Mouse (Mus musculus) hindbrain, embryonic 14.5 days (tissue): ENCODE data around the gene Zfp775. TPM values are rescaled to one million over a fixed set of nuclear protein-coding genes. Genes with fewer than 3 reads are reported as not detected.
"Not testable (repeated sequence)": the region's sequence is repeated elsewhere in the genome, so short reads cannot be mapped to it uniquely, and the experiment has no call there.

Experiments used
- ATAC-seq: fragments of 200-750 bp; cut with Nextera tagmentation; 2 replicates; pipeline ENCODE4 v1.8.0; 2017; ENCODE audit warnings: moderate number of reproducible peaks, mild to moderate bottlenecking, moderate TSS enrichment, moderate library complexity; ENCODE audit not compliant: low FRiP score
- DNase-seq: peaks from one replicate; pipeline ENCODE4 v3.0.0-alpha.2; 2015; ENCODE audit warnings: low spot score
- H3K27ac ChIP-seq: fragments of 300-500 bp; sonication (generic); 2 replicates; pipeline ENCODE4 v1.5.1; 2014; ENCODE audit warnings: mild to moderate bottlenecking, moderate library complexity
- H3K27me3 ChIP-seq: fragments of 300-500 bp; sonication (generic); 2 replicates; pipeline ENCODE4 v1.6.1; 2014; ENCODE audit warnings: mild to moderate bottlenecking, low read length, mixed read lengths; ENCODE audit not compliant: control insufficient read depth, insufficient read depth
- H3K36me3 ChIP-seq: fragments of 300-500 bp; sonication (generic); replicated peaks from 2 replicates; pipeline ENCODE4 v1.6.1; 2014; ENCODE audit not compliant: control insufficient read depth, insufficient read depth
- H3K4me1 ChIP-seq: fragments of 300-500 bp; sonication (generic); replicated peaks from 2 replicates; pipeline ENCODE4 v1.6.1; 2014; ENCODE audit warnings: antibody characterized with exemption, low read length, mixed read lengths; ENCODE audit not compliant: control insufficient read depth, insufficient read depth
- H3K4me2 ChIP-seq: fragments of 300-500 bp; sonication (generic); replicated peaks from 2 replicates; pipeline ENCODE4 v1.6.1; 2014; ENCODE audit warnings: mild to moderate bottlenecking, moderate library complexity
- H3K4me3 ChIP-seq: fragments of 300-500 bp; sonication (generic); replicated peaks from 2 replicates; pipeline ENCODE4 v1.5.1; 2014; ENCODE audit warnings: mild to moderate bottlenecking, low read length
- H3K9ac ChIP-seq: fragments of 300-500 bp; sonication (generic); 2 replicates; pipeline ENCODE4 v1.6.1; 2014
- H3K9me3 ChIP-seq: fragments of 300-500 bp; sonication (generic); 2 replicates; pipeline ENCODE4 v1.6.1; 2016; ENCODE audit warnings: low read length; ENCODE audit not compliant: control insufficient read depth
- WGBS: fragments of 180-500 bp; shearing (Covaris S2); extraction: QIAGEN DNeasy Blood & Tissue Kit; methylation state at CpG from one replicate; pipeline ENCODE4 v1.1.7; 2014; 5-methylcytosine and 5-hydroxymethylcytosine counted together
- polyA plus RNA-seq: library from polyadenylated mRNA; unstranded; fragments of >200 nt; fragmentation: Nextera tagmentation; extraction: Ambion mirVana; gene quantifications from 2 replicates; pipeline ENCODE4 v1.2.1, GENCODE M21; 2014

Gene Zfp775
- polyA plus RNA-seq, 1 experiment from 2014 or later = 11.8 TPM

- H3K27me3 ChIP-seq, H3K4me2 ChIP-seq, H3K4me3 ChIP-seq, ATAC-seq, DNase-seq, H3K9ac ChIP-seq, H3K4me1 ChIP-seq, H3K9me3 ChIP-seq, H3K27ac ChIP-seq: not testable (repeated sequence)
- peaks cover 33% of the 10 kb centered on the region for H3K36me3 ChIP-seq
- WGBS = 86% methylated on average over 8 of the region's 8 CpGs
Measured at GRCm38 (mm10) chr6:48622186-48622843, 20.5 kb downstream of the Zfp775 start.

- H3K27ac ChIP-seq = no peak overlapping the region
- H3K27me3 ChIP-seq = peaks cover 14% of the 10 kb centered on the region
- no peak overlapping the region for H3K4me3 ChIP-seq
- DNase-seq = no peak
- H3K4me1 ChIP-seq = no peaks in the 10 kb centered on the region
- 19% methylated on average over 1 of the region's 1 CpGs for WGBS
- ATAC-seq = no peak
- H3K4me2 ChIP-seq = no peak overlapping the region
- H3K9ac ChIP-seq = no peak overlapping the region
- no peaks in the 10 kb centered on the region for H3K9me3 ChIP-seq
- peaks cover 33% of the 10 kb centered on the region for H3K36me3 ChIP-seq
Measured at GRCm38 (mm10) chr6:48623460-48623859, 21.6 kb downstream of the Zfp775 start.

GRCm38 (mm10) chr6:48626464-48626863 is 24.6 kb downstream of the Zfp775 start, which contains the start of gene AI854703:
AI854703 (plus strand) TSS chr6:48626764.
- peaks cover 18% of the 10 kb centered on the region for H3K27me3 ChIP-seq
- no peak for DNase-seq
- no peaks in the 10 kb centered on the region for H3K9me3 ChIP-seq
- H3K4me2 ChIP-seq = peak within 1 kb of the TSS; percentile 76
- ATAC-seq = no peak
- H3K9ac ChIP-seq = peak within 1 kb of the TSS; percentile 60
- WGBS = 30% methylated on average over 8 of the region's 8 CpGs
- 0 out of 2 replicates have a peak, but pooled peaks cover 5% of the 10 kb centered on the region for H3K36me3 ChIP-seq
- no peak within 1 kb of the TSS for H3K27ac ChIP-seq
- H3K4me3 ChIP-seq = peak within 1 kb of the TSS; percentile 49
- peaks cover 12% of the 10 kb centered on the region for H3K4me1 ChIP-seq

GRCm38 (mm10) chr6:48626984-48627383 is 25.1 kb downstream of the Zfp775 start:
- peak overlapping the region; percentile 60 for H3K9ac ChIP-seq
- 0 out of 2 replicates have a peak, but pooled peaks cover 2% of the 10 kb centered on the region for H3K36me3 ChIP-seq
- DNase-seq = peak; percentile 45
- under 1% methylated on average over 32 of the region's 32 CpGs for WGBS
- peak overlapping the region; percentile 49 for H3K4me3 ChIP-seq
- H3K4me1 ChIP-seq = peaks cover 12% of the 10 kb centered on the region
- H3K4me2 ChIP-seq = peak overlapping the region; percentile 76
- no peaks in the 10 kb centered on the region for H3K9me3 ChIP-seq
- no peak overlapping the region for H3K27ac ChIP-seq
- ATAC-seq = no peak
- H3K27me3 ChIP-seq = peaks cover 18% of the 10 kb centered on the region

GRCm38 (mm10) chr6:48627511-48627924 is 25.7 kb downstream of the Zfp775 start:
- no peak; the same call in 1 of the 2 replicates for ATAC-seq
- WGBS = 5% methylated on average over 7 of the region's 7 CpGs
- no peaks in the 10 kb centered on the region for H3K9me3 ChIP-seq

GRCm38 (mm10) chr6:48628377-48628776 is 26.5 kb downstream of the Zfp775 start:
- ATAC-seq (no peak), DNase-seq (no peak)
- Histone ChIP-seq H3K27me3 (peaks cover 18% of the 10 kb centered on the region), H3K9ac (no peak overlapping the region), H3K4me3 (no peak overlapping the region), H3K27ac (no peak overlapping the region), H3K4me1 (peaks cover 12% of the 10 kb centered on the region), H3K36me3 (no peaks in the 10 kb centered on the region), H3K4me2 (no peak overlapping the region), H3K9me3 (no peaks in the 10 kb centered on the region)
- WGBS = 79% methylated on average over 3 of the region's 3 CpGs

More at GRCm38 (mm10) chr6:48627511-48627924, 25.7 kb downstream of the Zfp775 start:
- no peak for DNase-seq
- peak overlapping the region; percentile 49 for H3K4me3 ChIP-seq
- peaks cover 18% of the 10 kb centered on the region for H3K27me3 ChIP-seq
- H3K36me3 ChIP-seq = no peaks in the 10 kb centered on the region
- H3K4me1 ChIP-seq = peaks cover 12% of the 10 kb centered on the region
- peak overlapping the region; percentile 76 for H3K4me2 ChIP-seq
- H3K27ac ChIP-seq = no peak overlapping the region
- peak overlapping the region; percentile 60 for H3K9ac ChIP-seq

- ATAC-seq (peak; percentile 64), DNase-seq (peak; percentile 31)
- peaks cover 12% of the 10 kb centered on the region for H3K4me1 ChIP-seq
- H3K36me3 ChIP-seq = no peaks in the 10 kb centered on the region
- no peaks in the 10 kb centered on the region for H3K9me3 ChIP-seq
- peak overlapping the region; percentile 64 for H3K9ac ChIP-seq
- peaks cover 18% of the 10 kb centered on the region for H3K27me3 ChIP-seq
- peak overlapping the region; percentile 49; the same call in 1 of the 2 replicates for H3K27ac ChIP-seq
- H3K4me3 ChIP-seq = peak overlapping the region; percentile 44
- H3K4me2 ChIP-seq = peak overlapping the region; percentile 87
- 5% methylated on average over 54 of the region's 54 CpGs for WGBS
Measured at GRCm38 (mm10) chr6:48628808-48629660, 27.2 kb downstream of the Zfp775 start.

- Histone ChIP-seq H3K4me1 (peaks cover 12% of the 10 kb centered on the region), H3K27me3 (peaks cover 18% of the 10 kb centered on the region), H3K27ac (peak overlapping the region; percentile 49; the same call in 1 of the 2 replicates), H3K36me3 (no peaks in the 10 kb centered on the region), H3K9me3 (no peaks in the 10 kb centered on the region), H3K4me3 (peak overlapping the region; percentile 44), H3K4me2 (peak overlapping the region; percentile 87), H3K9ac (peak overlapping the region; percentile 64)
- WGBS = 21% methylated on average over 13 of the region's 13 CpGs
- no peak for DNase-seq
- ATAC-seq = no peak; the same call in 1 of the 2 replicates
Measured at GRCm38 (mm10) chr6:48629661-48630034, 27.8 kb downstream of the Zfp775 start.

- H3K36me3 ChIP-seq = no peaks in the 10 kb centered on the region
- no peak overlapping the region for H3K9ac ChIP-seq
- no peak overlapping the region for H3K4me2 ChIP-seq
- no peaks in the 10 kb centered on the region for H3K9me3 ChIP-seq
- no peak overlapping the region for H3K4me3 ChIP-seq
- H3K4me1 ChIP-seq = peaks cover 12% of the 10 kb centered on the region
- H3K27me3 ChIP-seq = peaks cover 15% of the 10 kb centered on the region
- no peak for ATAC-seq
- DNase-seq = no peak
- 94% methylated on average over 8 of the region's 8 CpGs for WGBS
- no peak overlapping the region for H3K27ac ChIP-seq
Measured at GRCm38 (mm10) chr6:48630831-48631230, 29.0 kb downstream of the Zfp775 start.
